Mouse (Mus musculus) heart, embryonic 16.5 days (tissue): Measurements from ENCODE around the gene Olfr558. TPM values are rescaled to one million over a fixed set of nuclear protein-coding genes. Genes with fewer than 3 reads are reported as not detected.

Experiments used
- ATAC-seq: fragments of 200-750 bp; cut with Nextera tagmentation; replicated peaks from 2 replicates; pipeline ENCODE4 v1.8.0; 2017; ENCODE audit warnings: moderate number of reproducible peaks; ENCODE audit not compliant: insufficient read depth, low FRiP score; ENCODE audit errors: extremely low read depth
- H3K27ac ChIP-seq: fragments of 300-500 bp; sonication (generic); 2 replicates; pipeline ENCODE4 v1.5.1; 2014; ENCODE audit warnings: mild to moderate bottlenecking, low read length, control low read depth, moderate library complexity
- H3K27me3 ChIP-seq: fragments of 300-500 bp; sonication (generic); 2 replicates; pipeline ENCODE4 v1.6.1; 2014; ENCODE audit warnings: low read length, mixed read lengths; ENCODE audit not compliant: control insufficient read depth, insufficient read depth
- H3K36me3 ChIP-seq: fragments of 300-500 bp; sonication (generic); 2 replicates; pipeline ENCODE4 v1.6.1; 2014; ENCODE audit not compliant: control insufficient read depth, insufficient read depth
- H3K4me1 ChIP-seq: fragments of 300-500 bp; sonication (generic); 2 replicates; pipeline ENCODE4 v1.6.1; 2014; ENCODE audit warnings: low read length, mixed read lengths; ENCODE audit not compliant: control insufficient read depth, insufficient read depth
- H3K4me2 ChIP-seq: fragments of 300-500 bp; sonication (generic); 2 replicates; pipeline ENCODE4 v1.6.1; 2014; ENCODE audit warnings: low read depth, mild to moderate bottlenecking, control low read depth, low read length
- H3K4me3 ChIP-seq: fragments of 300-500 bp; sonication (generic); 2 replicates; pipeline ENCODE4 v1.5.1; 2014; ENCODE audit warnings: mild to moderate bottlenecking, control low read depth, low read length
- H3K9ac ChIP-seq: fragments of 300-500 bp; sonication (generic); 2 replicates; pipeline ENCODE4 v1.6.1; 2014; ENCODE audit warnings: low read length, control low read depth
- H3K9me3 ChIP-seq: fragments of 300-500 bp; sonication (generic); replicated peaks from 2 replicates; pipeline ENCODE4 v1.6.1; 2016; ENCODE audit warnings: low read length; ENCODE audit not compliant: control insufficient read depth
- WGBS: fragments of 180-500 bp; shearing (Covaris S2); extraction: QIAGEN DNeasy Blood & Tissue Kit; methylation state at CpG from one replicate; pipeline ENCODE4 v1.1.7; 2014; 5-methylcytosine and 5-hydroxymethylcytosine counted together
- polyA plus RNA-seq: library from polyadenylated mRNA; unstranded; fragments of >200 nt; fragmentation: Nextera tagmentation; extraction: Ambion mirVana; gene quantifications from 2 replicates; pipeline ENCODE4 v1.2.1, GENCODE M21; 2015

Olfr558 gene
- polyA plus RNA-seq, 1 experiment from 2014 or later: 1.5 TPM

- Histone ChIP-seq H3K9me3 (peaks cover 3% of the 10 kb centered on the region; the same call in 1 of the 2 replicates), H3K27me3 (no peaks in the 10 kb centered on the region), H3K9ac (no peak within 1 kb of the TSS), H3K27ac (no peak within 1 kb of the TSS), H3K4me2 (no peak within 1 kb of the TSS), H3K4me3 (no peak within 1 kb of the TSS), H3K36me3 (no peaks in the 10 kb centered on the region), H3K4me1 (no peaks in the 10 kb centered on the region)
- 33% methylated on average over 1 of the region's 1 CpGs for WGBS
- ATAC-seq: no peak
Measured at GRCm38 (mm10) chr7:102718970-102719369, 17.0 kb downstream of the Olfr558 start, which contains the start of gene Olfr33. TSS of gene Olfr33 (minus strand) at chr7:102719070.

- Histone ChIP-seq H3K4me2 (no peak within 1 kb of the TSS), H3K9me3 (no peaks in the 10 kb centered on the region), H3K27me3 (no peaks in the 10 kb centered on the region), H3K4me1 (no peaks in the 10 kb centered on the region), H3K4me3 (no peak within 1 kb of the TSS), H3K27ac (no peak within 1 kb of the TSS), H3K36me3 (no peaks in the 10 kb centered on the region), H3K9ac (no peak within 1 kb of the TSS)
- no peak for ATAC-seq
Measured at GRCm38 (mm10) chr7:102727391-102727790, 25.4 kb downstream of the Olfr558 start, which contains the start of gene Olfr559. TSS of gene Olfr559 (minus strand) at chr7:102727491.

GRCm38 (mm10) chr7:102733793-102734192, 31.8 kb downstream of the Olfr558 start:
- WGBS: 26% methylated on average over 1 of the region's 1 CpGs
- ATAC-seq: no peak
- Histone ChIP-seq H3K4me1 (no peaks in the 10 kb centered on the region), H3K9me3 (no peaks in the 10 kb centered on the region), H3K4me3 (no peak overlapping the region), H3K27me3 (no peaks in the 10 kb centered on the region), H3K9ac (no peak overlapping the region), H3K36me3 (no peaks in the 10 kb centered on the region), H3K4me2 (no peak overlapping the region), H3K27ac (no peak overlapping the region)

GRCm38 (mm10) chr7:102737705-102738104, 35.7 kb downstream of the Olfr558 start:
- H3K4me3 ChIP-seq: no peak overlapping the region
- no peaks in the 10 kb centered on the region for H3K27me3 ChIP-seq
- H3K9ac ChIP-seq: no peak overlapping the region
- H3K4me1 ChIP-seq: no peaks in the 10 kb centered on the region
- ATAC-seq: no peak
- H3K9me3 ChIP-seq: no peaks in the 10 kb centered on the region
- no peaks in the 10 kb centered on the region for H3K36me3 ChIP-seq
- 38% methylated on average over 2 of the region's 2 CpGs for WGBS
- no peak overlapping the region for H3K27ac ChIP-seq
- no peak overlapping the region for H3K4me2 ChIP-seq

GRCm38 (mm10) chr7:102752086-102752485, 50.1 kb downstream of the Olfr558 start:
- Histone ChIP-seq H3K9ac (no peak overlapping the region), H3K9me3 (no peaks in the 10 kb centered on the region), H3K4me2 (no peak overlapping the region), H3K4me3 (no peak overlapping the region), H3K4me1 (no peaks in the 10 kb centered on the region), H3K36me3 (no peaks in the 10 kb centered on the region), H3K27me3 (no peaks in the 10 kb centered on the region), H3K27ac (no peak overlapping the region)
- 14% methylated on average over 1 of the region's 1 CpGs for WGBS
- no peak for ATAC-seq

- H3K27me3 ChIP-seq: no peaks in the 10 kb centered on the region
- no peak within 1 kb of the TSS for H3K4me2 ChIP-seq
- WGBS: 55% methylated on average over 4 of the region's 4 CpGs
- ATAC-seq: no peak
- no peak within 1 kb of the TSS for H3K9ac ChIP-seq
- H3K4me1 ChIP-seq: no peaks in the 10 kb centered on the region
- no peaks in the 10 kb centered on the region for H3K36me3 ChIP-seq
- H3K9me3 ChIP-seq: no peaks in the 10 kb centered on the region
- no peak within 1 kb of the TSS for H3K4me3 ChIP-seq
- no peak within 1 kb of the TSS for H3K27ac ChIP-seq
Measured at GRCm38 (mm10) chr7:102759266-102759665, 57.3 kb downstream of the Olfr558 start, which contains the start of the genes Olfr560 and Olfr78. TSS of gene Olfr560 (minus strand) at chr7:102759366. TSS of gene Olfr78 (minus strand) at chr7:102759471.

Other genes starting within 250 kb of the Olfr558 start
- gene Olfr543, start 220.5 kb upstream of the Olfr558 start, polyA plus RNA-seq: 0.12 and 0.17 TPM in 2 replicates
- 0.04 TPM in 1 of 2 replicates, not detected in the other for gene Olfr544, start 213.9 kb upstream of the Olfr558 start, polyA plus RNA-seq
- not detected in 2 replicates for gene Olfr545, start 202.6 kb upstream of the Olfr558 start, polyA plus RNA-seq
- not detected in 2 replicates for gene Olfr547, start 167.5 kb upstream of the Olfr558 start, polyA plus RNA-seq
- not detected in 2 replicates for gene Olfr548-ps1, start 161.3 kb upstream of the Olfr558 start, polyA plus RNA-seq
- gene Olfr549, start 152.3 kb upstream of the Olfr558 start, polyA plus RNA-seq: not detected in 2 replicates
- gene Trim21, start 136.7 kb upstream of the Olfr558 start, polyA plus RNA-seq: 0.80 and 0.82 TPM in 2 replicates
- not detected in 2 replicates for gene Olfr550, start 130.8 kb upstream of the Olfr558 start, polyA plus RNA-seq
- gene Olfr551, start 110.3 kb upstream of the Olfr558 start, polyA plus RNA-seq: not detected in 2 replicates
- gene Olfr552, start 104.4 kb upstream of the Olfr558 start, polyA plus RNA-seq: not detected in 2 replicates
- not detected in 2 replicates for gene Olfr553, start 84.0 kb upstream of the Olfr558 start, polyA plus RNA-seq
- not detected in 2 replicates for gene Olfr554, start 63.8 kb upstream of the Olfr558 start, polyA plus RNA-seq
- gene Olfr555, start 43.4 kb upstream of the Olfr558 start, polyA plus RNA-seq: not detected in 2 replicates
- not detected in 2 replicates for gene Olfr556, start 37.3 kb upstream of the Olfr558 start, polyA plus RNA-seq
- 12.3 and 12.4 TPM in 2 replicates for gene Trim68, start 14.9 kb upstream of the Olfr558 start, polyA plus RNA-seq
- gene Olfr557, start 6.3 kb upstream of the Olfr558 start, polyA plus RNA-seq: not detected in 2 replicates
- gene Olfr33, start 16.9 kb downstream of the Olfr558 start, polyA plus RNA-seq: not detected in 2 replicates
- gene Olfr559, start 25.3 kb downstream of the Olfr558 start, polyA plus RNA-seq: not detected in 2 replicates
- gene Olfr560, start 57.2 kb downstream of the Olfr558 start, polyA plus RNA-seq: 0.07 TPM in 1 of 2 replicates, not detected in the other
- 0.14 and 0.39 TPM in 2 replicates for gene Olfr78, start 57.3 kb downstream of the Olfr558 start, polyA plus RNA-seq
- not detected in 2 replicates for gene Olfr561, start 69.0 kb downstream of the Olfr558 start, polyA plus RNA-seq
- gene Olfr564, start 101.3 kb downstream of the Olfr558 start, polyA plus RNA-seq: not detected in 2 replicates
- not detected in 2 replicates for gene Olfr566, start 156.6 kb downstream of the Olfr558 start, polyA plus RNA-seq
- gene Olfr568, start 174.9 kb downstream of the Olfr558 start, polyA plus RNA-seq: not detected in 2 replicates
- not detected in 2 replicates for gene Olfr569, start 188.7 kb downstream of the Olfr558 start, polyA plus RNA-seq
- gene Olfr570, start 192.4 kb downstream of the Olfr558 start, polyA plus RNA-seq: not detected in 2 replicates
- gene Olfr571, start 215.3 kb downstream of the Olfr558 start, polyA plus RNA-seq: not detected in 2 replicates
- gene Olfr572, start 222.2 kb downstream of the Olfr558 start, polyA plus RNA-seq: not detected in 2 replicates
- gene Olfr573-ps1, start 240.4 kb downstream of the Olfr558 start, polyA plus RNA-seq: not detected in 2 replicates
- gene Olfr574, start 246.3 kb downstream of the Olfr558 start, polyA plus RNA-seq: not detected in 2 replicates